Mouse (Mus musculus) small intestine, adult 2 months (tissue): ENCODE results near the gene Lpin2.

Experiments
- CTCF ChIP-seq: fragments of 200-500 bp; IDR thresholded peaks from 2 replicates; pipeline ENCODE4 v1.5.1; 2012; ENCODE audit warnings: low read depth, mild to moderate bottlenecking, control low read depth, inconsistent platforms, low read length, moderate library complexity, mixed read lengths; ENCODE audit not compliant: insufficient replicate concordance, insufficient read length; ENCODE audit errors: extremely low read depth
- POLR2A ChIP-seq: fragments of 200-500 bp; IDR thresholded peaks from 2 replicates; pipeline ENCODE4 v1.6.1; 2012; ENCODE audit warnings: low read depth, mild to moderate bottlenecking, control low read depth, inconsistent platforms, low read length, moderate library complexity

- no peak for TF ChIP-seq CTCF
- TF ChIP-seq POLR2A: no peak
Observed at GRCm38 (mm10) chr17:71242666-71243065, 60.3 kb downstream of the Lpin2 start.
